19 mouse cellular contexts compared by ENCODE assay signal in genomic region chr1:160108604-160109003, GRCm38 (mm10). TPM values are rescaled to one million over a fixed set of nuclear protein-coding genes. Genes with fewer than 3 reads are reported as not detected.
"Had no signal": no experiment of that assay in that cellular context is flagged by ENCODE, and none has a peak within 500 bp of the region (broad histone marks: within the 10 kb centered on the region; RNA-seq: fewer than 3 reads in every experiment).

No protein-coding gene starts in this region.

- H3K36me3 ChIP-seq: limb, embryonic 15.5 days; liver, embryonic 12.5 days; midbrain, embryonic 10.5 days; neural tube, embryonic 12.5 days had no signal

- H3K27me3 ChIP-seq: limb, embryonic 15.5 days; liver, embryonic 12.5 days; neural tube, embryonic 12.5 days had no signal

- H3K27ac ChIP-seq: limb, embryonic 15.5 days; liver, embryonic 12.5 days; midbrain, embryonic 10.5 days; neural tube, embryonic 12.5 days had no signal

- H3K4me3 ChIP-seq: limb, embryonic 15.5 days; liver, embryonic 12.5 days; midbrain, embryonic 10.5 days; neural tube, embryonic 12.5 days had no signal

- H3K9ac ChIP-seq: limb, embryonic 15.5 days; liver, embryonic 12.5 days; lung, embryonic 14.5 days; neural tube, embryonic 12.5 days had no signal

- H3K9me3 ChIP-seq: limb, embryonic 15.5 days; liver, embryonic 12.5 days; midbrain, embryonic 10.5 days; neural tube, embryonic 12.5 days had no signal

- DNase-seq: kidney, postnatal 10 days; layer of hippocampus, adult 9-11 months; layer of hippocampus, postnatal 36 days; lung, embryonic 14.5 days; lung, postnatal 10 days; lung, postnatal 4 days; midbrain, embryonic 14.5 days; right cerebral cortex, postnatal 4 days; spleen, adult 18-20 months; thymus, adult 2 months; thymus, postnatal 25 days had no signal

- ATAC-seq: liver, embryonic 12.5 days had no signal

- H3K4me1 ChIP-seq: limb, embryonic 15.5 days; liver, embryonic 12.5 days; midbrain, embryonic 10.5 days; neural tube, embryonic 12.5 days had no signal

- H3K4me2 ChIP-seq: limb, embryonic 15.5 days; liver, embryonic 12.5 days; lung, embryonic 14.5 days; neural tube, embryonic 12.5 days had no signal

RNA-seq across cellular contexts. Expression of gene Tnn, which starts 44.8 kb away (rescaled TPM):
- total RNA-seq: megakaryocyte, adult 5-6 weeks; monocyte, adult 5-6 weeks had no signal
- polyA plus RNA-seq: limb, embryonic 11.5 days; midbrain, embryonic 10.5 days; testis, adult 2 months had no signal
